Mouse (Mus musculus): ENCODE measurements around the gene Sell.

The Sell gene

GRCm38 (mm10) chr1:164132609-164133008 lies 70.8 kb downstream of the Sell start:
- no peak for DNase-seq (ENCODE audit: inconsistent age in 2 of 2, low spot score in 1 of 2)
